In the genomic region with DNA sequence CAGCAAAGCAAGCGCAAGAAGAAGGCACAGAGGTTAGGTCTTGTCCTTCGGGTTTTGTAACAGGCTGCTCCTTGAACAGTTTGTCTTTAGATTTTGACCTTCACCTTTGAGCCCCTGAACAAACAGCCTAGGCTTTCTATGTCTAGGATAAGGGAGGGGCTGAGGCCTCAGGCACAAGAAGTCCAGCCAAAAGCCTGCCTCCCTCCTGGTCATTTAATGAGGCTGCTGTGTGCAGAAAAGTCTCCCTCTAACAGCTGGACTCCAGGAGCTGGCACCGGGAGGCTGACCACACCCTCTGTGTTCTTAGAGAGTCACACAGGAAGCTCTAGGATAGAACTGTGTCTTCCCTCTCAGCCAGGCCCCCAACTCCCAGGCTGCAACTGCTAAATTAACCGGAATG, we compare ENCODE assay signal across 12 mouse cellular contexts. TPM values are rescaled to one million over a fixed set of nuclear protein-coding genes. Genes with fewer than 3 reads are reported as not detected.
DNase-seq lines count a peak whose midpoint lies in the region; ATAC-seq and TF ChIP-seq lines count a peak whose summit lies in the region.
"Had no signal": no experiment of that assay in that cellular context is flagged by ENCODE, and none has a peak within 500 bp of the region (broad histone marks: within the 10 kb centered on the region; RNA-seq: fewer than 3 reads in every experiment).

No protein-coding gene starts in this region.

- no peak overlapping the region for H3K27ac ChIP-seq in ES-Bruce4 (ENCODE audit: insufficient read depth, low read length)
- peak overlapping the region; percentile 67; the same call in 1 of the 2 replicates for H3K27ac ChIP-seq in gastrocnemius, adult 2 months
- peak overlapping the region; percentile 76 for H3K27ac ChIP-seq in intestine, embryonic 16.5 days (ENCODE audit: low read length)
- H3K27ac ChIP-seq in lung, embryonic 16.5 days (ENCODE audit: low read length), result peak overlapping the region; percentile 93
- no peak overlapping the region for H3K27ac ChIP-seq in thymus, adult 2 months (ENCODE audit: control insufficient read depth, insufficient read depth, low read length)

- no peaks in the 10 kb centered on the region for H3K36me3 ChIP-seq in ES-Bruce4 (ENCODE audit: control insufficient read depth, insufficient read depth, low read length, poor library complexity, severe bottlenecking)
- no peaks in the 10 kb centered on the region for H3K36me3 ChIP-seq in intestine, embryonic 16.5 days (ENCODE audit: control insufficient read depth, insufficient read depth, low read length)
- no peaks in the 10 kb centered on the region for H3K36me3 ChIP-seq in lung, embryonic 16.5 days (ENCODE audit: control insufficient read depth, insufficient read depth, low read length)
- H3K36me3 ChIP-seq in thymus, adult 2 months (ENCODE audit: control insufficient read depth, insufficient read depth, low read length), result no peaks in the 10 kb centered on the region
- H3K36me3 ChIP-seq: G1E had no signal

- no peaks in the 10 kb centered on the region for H3K27me3 ChIP-seq in ES-Bruce4 (ENCODE audit: control insufficient read depth, insufficient read depth, low read length, poor library complexity, severe bottlenecking)
- no peaks in the 10 kb centered on the region for H3K27me3 ChIP-seq in intestine, embryonic 16.5 days (replicated peaks; ENCODE audit: control insufficient read depth, insufficient read depth, low read length)
- no peaks in the 10 kb centered on the region for H3K27me3 ChIP-seq in lung, embryonic 16.5 days (ENCODE audit: control insufficient read depth, insufficient read depth, low read depth, low read length)
- H3K27me3 ChIP-seq in thymus, adult 2 months (ENCODE audit: control insufficient read depth, insufficient read depth, low read length), result no peaks in the 10 kb centered on the region

- TF ChIP-seq POLR2A in ES-Bruce4 (IDR thresholded peaks at IDR 0.05; ENCODE audit: insufficient read depth, low read length), result no peak
- no peak for TF ChIP-seq POLR2A in thymus, adult 2 months (IDR thresholded peaks at IDR 0.05; ENCODE audit: control insufficient read depth, extremely low read depth, insufficient read depth, low read length, poor library complexity)

- no peak for TF ChIP-seq CTCF in ES-Bruce4 (IDR thresholded peaks at IDR 0.05; ENCODE audit: low read depth, low read length)
- TF ChIP-seq CTCF in gastrocnemius, adult 2 months (IDR thresholded peaks at IDR 0.05), result no peak
- no peak for TF ChIP-seq CTCF in thymus, adult 2 months (IDR thresholded peaks at IDR 0.05; ENCODE audit: borderline replicate concordance, control insufficient read depth, extremely low read depth, insufficient read depth, low read length, poor library complexity)

- TF ChIP-seq EP300 in ES-Bruce4 (IDR thresholded peaks at IDR 0.05; ENCODE audit: insufficient read depth, low read depth, low read length), result 0 out of 2 replicates have a peak, but pooled peaks have one; percentile 24

- DNase-seq in gastrocnemius, adult 2 months, result peak; percentile 77
- DNase-seq in frontal cortex, adult 2 months (ENCODE audit: extremely low spot score in 1 of 2, low spot score in 1 of 2), result no peak
- no peak for DNase-seq in frontal cortex, postnatal 25 days (ENCODE audit: low spot score in 2 of 2)
- no peak for DNase-seq in thymus, adult 2 months
- no peak for DNase-seq in layer of hippocampus, adult 18-20 months (ENCODE audit: low spot score in 2 of 2)

- H3K4me2 ChIP-seq in intestine, embryonic 16.5 days (ENCODE audit: low read depth, low read length), result no peak overlapping the region
- H3K4me2 ChIP-seq in lung, embryonic 16.5 days (ENCODE audit: low read depth, low read length), result no peak overlapping the region

- no peaks in the 10 kb centered on the region for H3K9me3 ChIP-seq in ES-Bruce4 (replicated peaks; ENCODE audit: control insufficient read depth, insufficient read depth, low read length, poor library complexity, severe bottlenecking)
- no peaks in the 10 kb centered on the region for H3K9me3 ChIP-seq in intestine, embryonic 16.5 days (ENCODE audit: control insufficient read depth, low read length)
- H3K9me3 ChIP-seq in lung, embryonic 16.5 days (ENCODE audit: control insufficient read depth, low read length), result no peaks in the 10 kb centered on the region

- 0 out of 2 replicates have a peak, but pooled peaks have one; percentile 13 for ATAC-seq in intestine, embryonic 16.5 days
- ATAC-seq in lung, embryonic 16.5 days (ENCODE audit: low read depth), result peak; percentile 63

- H3K4me1 ChIP-seq in ES-Bruce4 (ENCODE audit: control insufficient read depth, insufficient read depth, low read length), result peaks cover 11% of the 10 kb centered on the region
- H3K4me1 ChIP-seq in intestine, embryonic 16.5 days (ENCODE audit: control insufficient read depth, insufficient read depth, low read length), result peaks cover 37% of the 10 kb centered on the region
- peaks cover 38% of the 10 kb centered on the region for H3K4me1 ChIP-seq in lung, embryonic 16.5 days (replicated peaks; ENCODE audit: control insufficient read depth, insufficient read depth, low read length)
- H3K4me1 ChIP-seq in thymus, adult 2 months (replicated peaks; ENCODE audit: control insufficient read depth, insufficient read depth, low read length), result no peaks in the 10 kb centered on the region

- intact Hi-C loops in gastrocnemius, adult 2 months (cut with DNase I), result no loop called here

- no peak overlapping the region for H3K4me3 ChIP-seq in ES-Bruce4 (ENCODE audit: low read depth, low read length)
- H3K4me3 ChIP-seq in gastrocnemius, adult 2 months, result no peak overlapping the region
- no peak overlapping the region for H3K4me3 ChIP-seq in intestine, embryonic 16.5 days (ENCODE audit: low read length)
- no peak overlapping the region for H3K4me3 ChIP-seq in lung, embryonic 16.5 days (ENCODE audit: low read length)
- no peak overlapping the region for H3K4me3 ChIP-seq in thymus, adult 2 months (ENCODE audit: control insufficient read depth, insufficient read depth, low read length)

- no peak overlapping the region for H3K9ac ChIP-seq in ES-Bruce4 (ENCODE audit: low read depth, poor library complexity, severe bottlenecking)
- no peak overlapping the region for H3K9ac ChIP-seq in intestine, embryonic 16.5 days (ENCODE audit: low read depth, low read length)
- H3K9ac ChIP-seq in lung, embryonic 16.5 days (ENCODE audit: low read length), result no peak overlapping the region

- WGBS in intestine, embryonic 16.5 days, result 45% methylated on average over 4 of the region's 4 CpGs
- WGBS in lung, embryonic 16.5 days, result 27% methylated on average over 4 of the region's 4 CpGs
- WGBS in thymus, adult 2 months, result 74% methylated on average over 4 of the region's 4 CpGs

RNA-seq across cellular contexts. Expression of a gene that starts 6.6 kb away (rescaled TPM):
- polyA plus RNA-seq in ES-Bruce4 (2011; ENCODE audit: insufficient read depth, insufficient read length, low read depth, missing spikeins), result not detected in 2 replicates
- not detected for total RNA-seq in gastrocnemius, adult 2 months (2021)
- polyA plus RNA-seq in intestine, embryonic 16.5 days (2015; fragmentation: Nextera tagmentation; extraction: Ambion mirVana), result 0.10 TPM in 2 replicates
- polyA plus RNA-seq in lung, embryonic 16.5 days (2015; fragmentation: Nextera tagmentation; extraction: Ambion mirVana), result 0.11 and 0.36 TPM in 2 replicates
- polyA plus RNA-seq in frontal cortex, adult 2 months (2012; rRNA removed), result not detected in 2 replicates
- polyA plus RNA-seq in thymus, adult 2 months (2012; rRNA removed), result not detected in 2 replicates
- total RNA-seq in layer of hippocampus, adult 18-20 months (2021), result not detected
- total RNA-seq: granulocyte monocyte progenitor cell, adult 5-6 weeks; megakaryocyte-erythroid progenitor cell, adult 5-6 weeks had no signal
- polyA plus RNA-seq: G1E; neural tube, embryonic 14.5 days had no signal

RNA-seq across cellular contexts. Expression of a gene that starts 29.4 kb away (rescaled TPM):
- not detected in 2 replicates for polyA plus RNA-seq in ES-Bruce4 (2011; ENCODE audit: insufficient read depth, insufficient read length, low read depth, missing spikeins)
- total RNA-seq in gastrocnemius, adult 2 months (2021), result 1 to 10 TPM; 1.7 to 3.3 TPM
- 26.6 and 28.3 TPM in 2 replicates for polyA plus RNA-seq in intestine, embryonic 16.5 days (2015; fragmentation: Nextera tagmentation; extraction: Ambion mirVana)
- polyA plus RNA-seq in lung, embryonic 16.5 days (2015; fragmentation: Nextera tagmentation; extraction: Ambion mirVana), result 67.3 and 72.1 TPM in 2 replicates
- 6.1 and 7.3 TPM in 2 replicates for polyA plus RNA-seq in frontal cortex, adult 2 months (2012; rRNA removed)
- 1.2 and 1.8 TPM in 2 replicates for polyA plus RNA-seq in thymus, adult 2 months (2012; rRNA removed)
- total RNA-seq in layer of hippocampus, adult 18-20 months (2021), result 1 to 10 TPM; 3.6 to 4.3 TPM
- total RNA-seq: granulocyte monocyte progenitor cell, adult 5-6 weeks; megakaryocyte-erythroid progenitor cell, adult 5-6 weeks had no signal
- polyA plus RNA-seq: G1E had no signal

RNA-seq across cellular contexts. Expression of a gene that starts 41.4 kb away (rescaled TPM):
- polyA plus RNA-seq in ES-Bruce4 (2011; ENCODE audit: insufficient read depth, insufficient read length, low read depth, missing spikeins), result not detected in 2 replicates
- total RNA-seq in gastrocnemius, adult 2 months (2021), result under 1 TPM in 1 of 2 experiments, not detected in 1; 0.25 TPM
- 2.2 and 2.5 TPM in 2 replicates for polyA plus RNA-seq in intestine, embryonic 16.5 days (2015; fragmentation: Nextera tagmentation; extraction: Ambion mirVana)
- 0.82 and 1.6 TPM in 2 replicates for polyA plus RNA-seq in lung, embryonic 16.5 days (2015; fragmentation: Nextera tagmentation; extraction: Ambion mirVana)
- polyA plus RNA-seq in frontal cortex, adult 2 months (2012; rRNA removed), result 1.4 TPM in 2 replicates
- polyA plus RNA-seq in thymus, adult 2 months (2012; rRNA removed), result 1.4 and 1.6 TPM in 2 replicates
- total RNA-seq in layer of hippocampus, adult 18-20 months (2021), result under 1 TPM; 0.57 to 0.71 TPM
- total RNA-seq: G1E; megakaryocyte-erythroid progenitor cell, adult 5-6 weeks had no signal
- polyA plus RNA-seq: G1E had no signal

Comparison
In these comparisons a context has a peak if more than half of its experiments do, and no peak if none do; other contexts are left out.
1. H3K27ac ChIP-seq: peak in gastrocnemius, adult 2 months (single experiment), intestine, embryonic 16.5 days (single experiment) and lung, embryonic 16.5 days (single experiment); none in ES-Bruce4 (single experiment) and thymus, adult 2 months (single experiment).